Mouse (Mus musculus): ENCODE data around the gene Fgr.

Fgr gene

DNA sequence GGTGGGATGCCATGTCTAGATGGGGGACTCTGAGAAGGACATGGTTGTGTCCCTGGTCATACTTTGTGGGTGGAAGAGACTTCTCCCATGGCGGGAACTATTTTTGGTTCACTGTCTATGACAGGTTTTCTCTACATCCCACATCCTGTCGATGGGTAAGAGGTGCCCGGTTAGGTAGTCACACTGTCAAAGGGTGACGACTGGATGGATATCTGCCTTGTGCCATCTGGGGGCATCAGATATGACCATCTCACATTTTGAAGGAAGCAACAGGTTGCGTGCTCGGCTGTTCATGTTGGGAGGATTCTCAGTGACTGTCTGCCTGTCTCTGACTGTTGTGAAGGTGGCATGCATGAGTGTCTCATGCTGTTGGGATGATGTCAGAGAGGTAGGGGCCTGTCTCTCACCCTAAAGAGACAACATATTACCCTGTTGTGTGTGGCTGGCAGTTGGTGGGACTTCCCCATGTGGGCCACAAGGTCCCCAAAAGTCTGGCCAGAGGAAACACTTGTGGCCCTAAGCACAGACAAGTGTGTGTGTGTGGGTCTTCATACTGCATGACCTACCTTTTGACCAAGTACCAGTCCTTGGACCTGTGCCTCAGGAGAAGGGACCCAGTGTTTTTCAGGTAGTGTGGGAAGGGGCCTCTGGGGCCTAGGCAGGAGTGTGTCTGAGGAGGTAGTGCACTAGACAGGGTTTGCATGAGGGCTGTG lies 77.1 kb downstream of the Fgr start:
- no peak for DNase-seq (ENCODE audit: low read depth, low spot score)

DNA sequence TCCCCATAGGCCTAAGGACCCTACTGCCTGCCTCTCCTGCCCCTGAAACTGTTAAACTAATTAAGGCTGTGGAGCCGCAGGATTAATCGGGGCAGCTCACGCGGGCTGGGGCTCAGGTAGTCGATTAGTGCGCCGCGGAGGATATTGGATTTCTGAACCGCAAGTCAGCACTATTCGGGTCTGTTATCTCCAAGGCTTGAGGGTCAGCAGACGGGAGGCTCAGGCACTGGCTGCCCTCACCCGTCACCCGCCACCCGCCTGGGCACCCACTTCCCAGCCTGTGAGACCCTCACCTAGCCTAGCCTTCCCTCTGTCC lies 77.6 kb downstream of the Fgr start:
- no peak for DNase-seq (ENCODE audit: low read depth, low spot score)
